Mouse (Mus musculus): ENCODE results near the gene Ldhc. TPM values are rescaled to one million over a fixed set of nuclear protein-coding genes. Genes with fewer than 3 reads are reported as not detected.
"Not testable (repeated sequence)": the region's sequence is repeated elsewhere in the genome, so short reads cannot be mapped to it uniquely, and the experiment has no call there.

Gene Ldhc
- polyA plus RNA-seq, 1 experiment from 2014 or later, result not detected

DNA sequence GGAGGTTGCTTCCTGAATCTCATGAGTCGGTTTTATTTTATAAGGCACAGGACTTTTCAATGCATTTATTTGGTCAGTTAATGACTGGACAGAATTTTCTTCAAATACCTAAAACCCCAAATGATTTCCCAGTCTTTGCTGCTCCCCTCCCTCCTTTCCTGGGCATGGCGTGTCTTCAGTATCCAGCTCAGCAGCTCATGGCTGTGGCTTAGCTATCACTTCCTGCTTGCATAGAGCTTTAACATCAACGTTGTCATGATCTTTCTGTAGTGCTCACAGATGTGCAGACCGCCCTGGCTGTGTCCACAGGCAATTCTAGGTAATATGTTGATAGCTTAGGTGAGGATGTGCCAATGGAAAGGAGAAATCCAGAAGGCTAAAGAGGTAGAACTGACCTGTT, 11.0 kb downstream of the Ldhc start:
- Histone ChIP-seq H3K9me3 (ENCODE audit: control insufficient read depth, low read length) (no peaks in the 10 kb centered on the region), H3K4me2 (replicated peaks; ENCODE audit: low read depth, low read length) (no peak overlapping the region), H3K27me3 (ENCODE audit: control insufficient read depth, insufficient read depth, low read length) (no peaks in the 10 kb centered on the region), H3K4me1 (replicated peaks; ENCODE audit: control insufficient read depth, insufficient read depth, low read length) (no peaks in the 10 kb centered on the region), H3K27ac (ENCODE audit: low read depth, low read length) (no peak overlapping the region), H3K36me3 (ENCODE audit: control insufficient read depth, insufficient read depth, low read length) (no peaks in the 10 kb centered on the region), H3K4me3 (ENCODE audit: low read depth, low read length) (no peak overlapping the region), H3K9ac (ENCODE audit: low read depth, low read length) (no peak overlapping the region)
- 81% methylated on average over 4 of the region's 4 CpGs for WGBS
- no peak for ATAC-seq (ENCODE audit: low FRiP score)
- no peak for DNase-seq (ENCODE audit: low spot score)

DNA sequence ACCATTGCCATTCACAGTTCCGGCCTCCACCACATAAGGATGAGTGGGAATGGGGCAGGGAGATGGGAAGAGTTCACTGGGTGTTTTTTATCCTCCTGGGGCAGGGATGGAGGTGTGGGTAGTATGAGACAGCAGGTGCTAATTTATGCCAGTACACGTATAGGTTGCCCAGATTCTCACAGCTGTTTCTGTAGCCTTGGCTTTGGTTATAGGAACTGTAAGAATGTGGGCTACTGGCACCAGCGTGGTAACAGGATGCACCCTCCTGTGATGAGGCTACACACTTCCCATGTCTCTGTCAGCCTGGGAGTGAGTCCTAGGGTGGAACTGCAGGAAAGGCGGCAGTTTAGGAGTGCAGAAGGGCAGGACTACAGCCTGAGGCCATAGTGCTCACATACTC, 15.8 kb downstream of the Ldhc start:
- Histone ChIP-seq H3K27ac (ENCODE audit: low read depth, low read length) (no peak overlapping the region), H3K9me3 (ENCODE audit: control insufficient read depth, low read length) (no peaks in the 10 kb centered on the region), H3K36me3 (ENCODE audit: control insufficient read depth, insufficient read depth, low read length) (no peaks in the 10 kb centered on the region), H3K4me2 (replicated peaks; ENCODE audit: low read depth, low read length) (no peak overlapping the region), H3K4me1 (replicated peaks; ENCODE audit: control insufficient read depth, insufficient read depth, low read length) (no peaks in the 10 kb centered on the region), H3K27me3 (ENCODE audit: control insufficient read depth, insufficient read depth, low read length) (no peaks in the 10 kb centered on the region), H3K9ac (ENCODE audit: low read depth, low read length) (no peak overlapping the region), H3K4me3 (ENCODE audit: low read depth, low read length) (no peak overlapping the region)
- ATAC-seq (ENCODE audit: low FRiP score), result no peak
- WGBS, result 69% methylated on average over 4 of the region's 4 CpGs
- DNase-seq (ENCODE audit: low spot score), result no peak

DNA sequence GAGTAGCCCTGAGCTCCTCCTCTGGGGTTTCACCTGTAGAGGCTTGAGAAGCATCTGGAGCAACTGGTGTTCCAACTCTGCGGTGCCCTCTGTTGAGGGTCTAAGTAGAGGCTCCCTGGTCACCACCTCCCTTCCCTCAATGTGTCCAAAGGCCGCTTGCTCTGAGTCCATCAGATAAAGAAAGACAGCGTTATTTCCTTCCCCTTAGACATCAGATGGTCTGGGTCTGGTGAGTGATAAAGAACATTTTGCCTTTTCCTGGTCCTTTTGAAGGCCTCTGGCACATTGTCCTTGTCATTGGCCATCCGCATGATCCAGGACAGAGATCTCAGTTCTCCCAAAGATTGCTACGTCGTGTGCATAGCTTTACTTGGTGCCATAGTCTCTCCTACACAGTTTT, 16.3 kb downstream of the Ldhc start:
- H3K36me3 ChIP-seq (ENCODE audit: control insufficient read depth, insufficient read depth, low read length), result no peaks in the 10 kb centered on the region
- no peak overlapping the region for H3K27ac ChIP-seq (ENCODE audit: low read depth, low read length)
- no peak for ATAC-seq (ENCODE audit: low FRiP score)
- H3K9me3 ChIP-seq (ENCODE audit: control insufficient read depth, low read length), result no peaks in the 10 kb centered on the region
- 88% methylated on average over 6 of the region's 6 CpGs for WGBS
- H3K27me3 ChIP-seq (ENCODE audit: control insufficient read depth, insufficient read depth, low read length), result no peaks in the 10 kb centered on the region
- no peak overlapping the region for H3K9ac ChIP-seq (ENCODE audit: low read depth, low read length)
- no peak overlapping the region for H3K4me3 ChIP-seq (ENCODE audit: low read depth, low read length)
- H3K4me2 ChIP-seq (replicated peaks; ENCODE audit: low read depth, low read length), result no peak overlapping the region
- no peak for DNase-seq (ENCODE audit: low spot score)
- H3K4me1 ChIP-seq (replicated peaks; ENCODE audit: control insufficient read depth, insufficient read depth, low read length), result no peaks in the 10 kb centered on the region

DNA sequence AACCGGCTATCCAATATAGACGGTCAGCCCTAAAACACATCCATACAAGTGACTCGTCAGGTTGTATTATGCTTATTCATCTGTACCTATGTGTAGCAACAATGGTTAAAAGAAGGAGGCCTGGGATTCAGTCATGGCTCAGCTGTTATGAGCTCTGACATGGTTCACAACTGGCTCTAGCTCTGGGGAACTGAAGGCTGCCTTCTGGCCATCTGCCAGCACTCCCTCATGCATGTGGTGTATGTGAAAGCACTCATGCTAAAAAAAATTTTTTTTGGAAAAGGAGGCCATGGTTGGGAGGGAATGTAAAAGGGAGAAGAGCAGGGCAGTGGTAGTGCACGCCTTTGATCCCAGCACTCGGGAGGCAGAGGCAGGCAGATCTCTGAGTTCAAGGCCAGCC, 18.8 kb downstream of the Ldhc start:
- no peaks in the 10 kb centered on the region for H3K36me3 ChIP-seq (ENCODE audit: control insufficient read depth, insufficient read depth, low read length)
- no peak overlapping the region for H3K4me3 ChIP-seq (ENCODE audit: low read depth, low read length)
- 95% methylated on average over 5 of the region's 5 CpGs for WGBS
- H3K27ac ChIP-seq (ENCODE audit: low read depth, low read length), result no peak overlapping the region
- no peak overlapping the region for H3K4me2 ChIP-seq (replicated peaks; ENCODE audit: low read depth, low read length)
- DNase-seq (ENCODE audit: low spot score) (no peak), ATAC-seq (ENCODE audit: low FRiP score) (no peak)
- H3K9ac ChIP-seq (ENCODE audit: low read depth, low read length), result no peak overlapping the region
- no peaks in the 10 kb centered on the region for H3K9me3 ChIP-seq (ENCODE audit: control insufficient read depth, low read length)
- H3K4me1 ChIP-seq (replicated peaks; ENCODE audit: control insufficient read depth, insufficient read depth, low read length), result no peaks in the 10 kb centered on the region
- H3K27me3 ChIP-seq (ENCODE audit: control insufficient read depth, insufficient read depth, low read length), result no peaks in the 10 kb centered on the region

DNA sequence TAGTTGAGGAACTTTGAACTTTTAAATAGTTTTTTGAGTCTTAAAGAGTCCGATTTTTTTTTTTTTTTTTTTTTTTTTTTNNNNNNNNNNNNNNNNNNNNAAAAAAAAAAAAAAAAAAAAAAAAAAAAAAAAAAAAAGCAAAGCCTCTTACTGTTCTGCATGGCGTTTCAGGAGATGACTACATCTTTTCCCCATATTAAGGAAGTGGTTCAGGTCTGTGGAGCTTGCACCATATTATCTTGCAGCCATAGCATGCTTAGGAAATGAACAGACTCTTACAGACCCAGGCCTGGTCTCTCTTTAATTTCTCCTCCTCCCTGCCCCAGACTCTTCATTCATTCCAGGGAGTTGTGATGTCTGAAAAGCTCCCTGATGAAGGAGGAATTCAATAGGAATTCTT, 20.0 kb downstream of the Ldhc start:
- H3K4me3 ChIP-seq (ENCODE audit: low read depth, low read length), result no peak overlapping the region
- H3K36me3 ChIP-seq (ENCODE audit: control insufficient read depth, insufficient read depth, low read length), result peaks cover 2% of the 10 kb centered on the region; the same call in 1 of the 2 replicates
- H3K4me2 ChIP-seq (replicated peaks; ENCODE audit: low read depth, low read length), result no peak overlapping the region
- H3K4me1 ChIP-seq (replicated peaks; ENCODE audit: control insufficient read depth, insufficient read depth, low read length), result no peaks in the 10 kb centered on the region
- no peak overlapping the region for H3K27ac ChIP-seq (ENCODE audit: low read depth, low read length)
- DNase-seq (ENCODE audit: low spot score) (no peak), ATAC-seq (ENCODE audit: low FRiP score) (no peak)
- no peak overlapping the region for H3K9ac ChIP-seq (ENCODE audit: low read depth, low read length)
- WGBS, result 97% methylated on average over 2 of the region's 2 CpGs
- no peaks in the 10 kb centered on the region for H3K9me3 ChIP-seq (ENCODE audit: control insufficient read depth, low read length)
- no peaks in the 10 kb centered on the region for H3K27me3 ChIP-seq (ENCODE audit: control insufficient read depth, insufficient read depth, low read length)

DNA sequence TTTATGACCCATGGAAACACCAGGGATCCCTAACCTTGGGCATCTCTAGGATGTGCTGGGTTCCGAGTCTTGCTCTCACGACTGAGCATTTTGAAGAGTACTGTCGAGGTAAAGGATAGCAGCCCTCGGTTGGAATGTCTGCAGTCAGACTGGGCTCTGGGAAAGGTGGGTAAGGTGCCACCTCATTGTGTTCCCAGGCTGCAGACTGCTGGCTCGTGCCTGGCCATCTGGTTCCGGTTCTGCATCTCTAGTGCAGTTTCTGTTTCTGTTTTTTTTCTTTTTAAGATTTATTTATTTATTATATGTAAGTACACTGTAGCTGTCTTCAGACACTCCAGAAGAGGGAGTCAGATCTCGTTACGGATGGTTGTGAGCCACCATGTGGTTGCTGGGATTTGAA, 20.9 kb downstream of the Ldhc start:
- not testable (repeated sequence) for ATAC-seq (ENCODE audit: low FRiP score); H3K4me3 ChIP-seq (ENCODE audit: low read depth, low read length); H3K27ac ChIP-seq (ENCODE audit: low read depth, low read length); DNase-seq (ENCODE audit: low spot score); H3K9ac ChIP-seq (ENCODE audit: low read depth, low read length); H3K4me1 ChIP-seq (replicated peaks; ENCODE audit: control insufficient read depth, insufficient read depth, low read length); H3K36me3 ChIP-seq (ENCODE audit: control insufficient read depth, insufficient read depth, low read length); H3K4me2 ChIP-seq (replicated peaks; ENCODE audit: low read depth, low read length); H3K9me3 ChIP-seq (ENCODE audit: control insufficient read depth, low read length); H3K27me3 ChIP-seq (ENCODE audit: control insufficient read depth, insufficient read depth, low read length)
- 82% methylated on average over 6 of the region's 8 CpGs for WGBS

DNA sequence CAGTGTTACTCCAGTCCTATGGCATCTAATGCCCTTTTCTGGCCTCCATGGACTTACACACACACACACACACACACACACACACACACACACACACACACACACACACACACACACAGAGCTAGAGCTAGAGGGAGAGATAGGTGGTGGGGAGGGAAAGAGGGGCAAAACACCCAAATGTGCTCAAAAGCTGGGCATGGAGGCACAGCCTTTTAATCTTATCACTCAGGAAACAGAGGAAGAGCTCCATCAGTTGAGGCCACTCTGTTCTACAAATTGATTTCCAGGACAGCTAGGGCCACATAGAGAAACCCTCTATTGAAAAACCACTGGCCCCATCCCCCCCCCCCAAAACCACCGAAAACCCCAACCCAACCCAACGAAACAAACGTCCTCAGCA, 22.3 kb downstream of the Ldhc start:
- Histone ChIP-seq H3K4me3 (ENCODE audit: low read depth, low read length) (no peak overlapping the region), H3K36me3 (ENCODE audit: control insufficient read depth, insufficient read depth, low read length) (peaks cover 13% of the 10 kb centered on the region), H3K27ac (ENCODE audit: low read depth, low read length) (no peak overlapping the region), H3K27me3 (ENCODE audit: control insufficient read depth, insufficient read depth, low read length) (no peaks in the 10 kb centered on the region), H3K9me3 (ENCODE audit: control insufficient read depth, low read length) (no peaks in the 10 kb centered on the region), H3K4me2 (replicated peaks; ENCODE audit: low read depth, low read length) (no peak overlapping the region), H3K4me1 (replicated peaks; ENCODE audit: control insufficient read depth, insufficient read depth, low read length) (no peaks in the 10 kb centered on the region), H3K9ac (ENCODE audit: low read depth, low read length) (no peak overlapping the region)
- ATAC-seq (ENCODE audit: low FRiP score) (no peak), DNase-seq (ENCODE audit: low spot score) (no peak)
- 86% methylated on average over 3 of the region's 3 CpGs for WGBS

DNA sequence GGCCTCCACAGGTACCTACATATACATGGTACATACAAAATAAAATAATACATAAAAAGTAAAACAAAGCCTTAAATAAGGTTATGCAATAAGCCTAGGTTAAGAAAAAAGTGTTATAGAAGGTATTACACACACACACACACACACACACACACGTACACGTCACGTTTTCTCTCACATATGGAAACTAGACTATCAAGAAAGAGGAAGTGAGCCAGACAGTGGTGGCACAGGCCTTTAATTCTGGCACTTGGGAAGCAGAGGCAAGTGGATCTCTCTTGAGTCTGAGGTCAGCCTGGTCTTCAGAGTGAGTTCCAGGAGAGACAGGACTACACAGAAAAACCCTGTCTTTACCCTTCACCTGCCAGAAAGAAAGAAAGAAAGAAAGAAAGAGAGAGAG, 34.5 kb downstream of the Ldhc start:
- Histone ChIP-seq H3K27me3 (ENCODE audit: control insufficient read depth, insufficient read depth, low read length) (no peaks in the 10 kb centered on the region), H3K27ac (ENCODE audit: low read depth, low read length) (no peak overlapping the region), H3K9me3 (ENCODE audit: control insufficient read depth, low read length) (no peaks in the 10 kb centered on the region), H3K4me1 (replicated peaks; ENCODE audit: control insufficient read depth, insufficient read depth, low read length) (no peaks in the 10 kb centered on the region), H3K36me3 (ENCODE audit: control insufficient read depth, insufficient read depth, low read length) (peaks cover 21% of the 10 kb centered on the region; the same call in 1 of the 2 replicates), H3K4me3 (ENCODE audit: low read depth, low read length) (no peak overlapping the region), H3K9ac (ENCODE audit: low read depth, low read length) (no peak overlapping the region), H3K4me2 (replicated peaks; ENCODE audit: low read depth, low read length) (no peak overlapping the region)
- WGBS, result 94% methylated on average over 3 of the region's 3 CpGs
- DNase-seq (ENCODE audit: low spot score) (no peak), ATAC-seq (ENCODE audit: low FRiP score) (no peak)

DNA sequence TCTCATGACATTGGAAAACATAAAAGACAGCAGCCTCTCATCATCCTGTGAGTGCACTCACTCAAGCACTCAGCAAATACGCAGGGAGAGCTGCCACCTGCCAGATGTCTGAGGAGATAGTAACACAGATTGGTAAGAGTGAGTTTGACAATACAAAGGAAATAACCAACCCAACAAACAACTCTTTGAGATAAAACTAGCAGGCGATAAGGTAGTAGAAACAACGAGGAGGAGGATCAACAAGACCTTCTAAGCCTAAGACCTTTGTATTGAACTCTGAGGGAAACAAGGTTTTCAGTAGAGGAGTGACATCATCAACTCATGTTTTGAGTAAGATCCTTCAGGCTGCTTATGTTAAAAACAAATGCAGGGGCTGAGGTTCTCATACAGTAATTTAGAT, 38.3 kb downstream of the Ldhc start:
- 94% methylated on average over 3 of the region's 3 CpGs for WGBS
- peaks cover 10% of the 10 kb centered on the region; the same call in 1 of the 2 replicates for H3K36me3 ChIP-seq (ENCODE audit: control insufficient read depth, insufficient read depth, low read length)
- H3K9me3 ChIP-seq (ENCODE audit: control insufficient read depth, low read length), result no peaks in the 10 kb centered on the region

More for the DNA sequence above, 38.3 kb downstream of the Ldhc start:
- no peak for ATAC-seq (ENCODE audit: low FRiP score)
- Histone ChIP-seq H3K4me2 (replicated peaks; ENCODE audit: low read depth, low read length) (no peak overlapping the region), H3K27me3 (ENCODE audit: control insufficient read depth, insufficient read depth, low read length) (no peaks in the 10 kb centered on the region), H3K4me3 (ENCODE audit: low read depth, low read length) (no peak overlapping the region), H3K27ac (ENCODE audit: low read depth, low read length) (no peak overlapping the region), H3K4me1 (replicated peaks; ENCODE audit: control insufficient read depth, insufficient read depth, low read length) (no peaks in the 10 kb centered on the region), H3K9ac (ENCODE audit: low read depth, low read length) (no peak overlapping the region)
- DNase-seq (ENCODE audit: low spot score), result no peak
